Mouse (Mus musculus) right cerebral cortex, postnatal 36 days (tissue): ENCODE measurements at regions not wholly inside any gene's neighbourhood (a gene's known extent, or its start where the extent isn't known, plus 50 kb on each side); places are given as distances from the start of the nearest gene placed in this dataset.
A peak's percentile ranks its signal among the peaks of the same experiment; 100 is the strongest.
"Not testable (repeated sequence)": the region's sequence is repeated elsewhere in the genome, so short reads cannot be mapped to it uniquely, and the experiment has no call there.

Source experiments
- DNase-seq, 2 experiments: peaks; one replicate each; pipeline ENCODE4 v3.0.0; 2022; ENCODE audit warnings: low spot score in 2 of 2, mixed read lengths in 1 of 2

DNA sequence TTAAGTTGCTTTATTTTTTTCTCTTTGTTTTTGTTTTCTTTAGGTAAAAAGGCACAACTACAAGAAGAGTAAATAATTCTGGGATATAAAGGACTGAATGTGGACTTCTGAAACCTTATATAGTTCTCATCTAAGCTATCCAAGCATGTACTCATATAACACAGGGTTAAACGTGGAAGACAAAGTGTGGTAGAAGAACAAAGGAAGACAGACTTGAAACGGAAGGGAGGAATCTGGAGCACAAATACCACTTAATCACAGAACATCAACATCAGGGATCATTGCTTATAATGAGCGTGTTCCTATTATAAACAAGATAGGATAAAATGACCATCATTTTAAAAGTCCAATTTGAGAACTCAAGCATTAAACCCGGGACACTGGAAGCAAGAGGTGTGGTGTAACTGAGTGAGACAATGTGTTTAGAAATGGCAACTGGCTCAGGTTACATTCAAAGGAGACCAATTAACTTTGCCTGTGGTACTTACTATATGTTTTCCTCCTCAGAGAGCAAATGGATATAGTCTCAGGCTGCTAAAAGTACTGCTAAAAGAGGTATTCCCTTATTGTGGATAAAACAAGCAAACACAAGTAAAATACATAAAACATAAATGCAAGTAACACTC is 96.1 kb upstream of the Hdgfl1 start:
- no peak for DNase-seq

DNA sequence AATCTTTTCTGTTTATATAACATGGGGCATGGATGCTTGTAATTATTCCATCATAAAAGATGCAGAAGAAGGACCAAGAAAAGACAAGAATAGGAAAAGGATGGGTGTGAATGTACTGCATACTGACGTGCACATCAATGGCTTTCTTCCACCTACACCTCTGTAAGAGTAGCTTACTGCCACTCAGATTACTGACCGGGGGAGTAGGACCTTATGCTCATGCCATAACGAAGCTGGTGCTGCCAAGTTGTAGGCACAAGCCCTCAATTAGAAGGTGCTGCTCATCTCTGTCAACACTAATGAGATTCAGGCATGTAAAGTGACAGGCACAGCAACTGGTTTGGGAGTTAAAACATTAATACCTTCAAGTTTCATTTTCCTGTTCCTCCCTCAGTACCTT is 97.8 kb upstream of the Hdgfl1 start:
- DNase-seq = peak in 1 of 2 experiments; percentile 3

GRCm38 (mm10) chr13:26916477-26916876 is 140.9 kb upstream of the Prl start:
- no peak for DNase-seq

DNA sequence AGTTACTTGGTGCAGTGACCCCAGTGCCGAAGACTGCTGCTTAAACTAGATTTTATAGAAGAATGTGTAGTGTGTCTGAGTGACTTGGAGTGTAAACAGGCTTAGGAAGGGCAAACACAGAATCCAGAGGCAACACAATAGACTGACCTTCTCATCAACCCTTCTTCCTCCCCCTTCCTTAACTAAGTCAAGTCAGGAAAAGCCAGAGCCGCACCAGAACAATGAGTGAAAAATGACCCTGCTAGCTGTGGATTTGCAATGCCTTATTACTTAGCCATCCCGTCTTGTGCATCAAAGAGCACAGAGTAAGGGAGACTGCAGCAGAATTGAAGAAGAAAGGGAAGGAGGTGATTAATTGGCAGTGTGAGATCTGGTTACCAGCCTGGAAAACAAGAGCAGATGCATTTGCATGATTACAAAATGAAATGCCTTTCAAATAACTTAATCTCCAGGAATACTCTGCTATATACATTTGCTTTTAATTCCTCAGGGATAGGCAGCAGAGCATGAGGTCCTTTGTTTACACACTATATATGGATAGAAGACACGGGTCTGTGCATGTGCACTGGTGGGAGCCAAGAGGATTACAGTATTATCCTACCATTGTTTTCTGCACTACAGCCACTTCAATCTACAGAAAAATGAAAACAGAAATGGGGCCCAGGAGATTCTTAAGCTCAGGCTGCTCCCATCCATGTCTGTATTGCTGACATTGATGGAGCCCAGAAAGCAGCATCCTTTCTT is 124.5 kb upstream of the Prl start:
- DNase-seq = no peak

- DNase-seq = no peak
Measured at GRCm38 (mm10) chr13:26933838-26934237, 123.5 kb upstream of the Prl start.

DNA sequence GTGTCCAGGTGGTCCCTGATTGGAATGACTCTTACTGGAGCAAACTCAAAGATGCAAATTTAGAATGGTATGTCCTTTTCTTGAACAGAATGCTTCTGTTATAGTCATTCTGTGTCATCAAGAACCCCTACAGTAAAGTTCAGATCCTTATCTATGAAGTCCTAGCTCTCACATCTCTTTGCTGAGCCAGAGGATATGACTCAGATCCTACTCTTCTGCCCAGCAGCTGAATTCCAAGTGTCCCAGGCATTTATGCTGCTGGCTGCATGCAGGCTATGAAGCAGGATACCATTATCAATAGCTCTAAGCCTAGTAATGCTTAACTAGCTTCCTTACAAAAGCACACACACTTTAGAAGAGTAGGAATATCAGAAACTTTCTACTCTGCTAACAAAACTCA is 116.9 kb upstream of the Prl start:
- DNase-seq = no peak

GRCm38 (mm10) chr13:26944487-26944886 is 112.9 kb upstream of the Prl start:
- no peak for DNase-seq

- DNase-seq = peak in 1 of 2 experiments; percentile 2
Measured at GRCm38 (mm10) chr13:26951461-26951860, 105.9 kb upstream of the Prl start.

DNA sequence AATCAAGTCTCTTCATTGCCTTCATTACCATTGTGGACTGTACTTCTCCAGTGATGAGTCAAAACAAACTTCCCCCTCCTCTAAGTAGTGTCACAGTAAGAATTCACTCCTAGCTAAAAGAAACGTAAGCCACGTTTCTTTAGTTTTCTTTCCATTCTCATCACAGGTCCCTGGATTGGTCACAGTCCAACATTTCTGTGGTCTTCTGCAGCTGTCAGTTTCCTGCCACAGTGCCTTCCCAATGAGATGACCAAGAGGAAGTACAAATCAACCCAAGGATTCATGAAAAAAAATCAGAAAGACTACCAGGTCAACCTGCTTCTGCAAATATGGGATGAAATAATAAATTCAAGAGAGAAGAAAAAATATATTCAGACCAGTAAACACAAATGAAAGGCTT is 103.5 kb upstream of the Prl start:
- no peak for DNase-seq

DNA sequence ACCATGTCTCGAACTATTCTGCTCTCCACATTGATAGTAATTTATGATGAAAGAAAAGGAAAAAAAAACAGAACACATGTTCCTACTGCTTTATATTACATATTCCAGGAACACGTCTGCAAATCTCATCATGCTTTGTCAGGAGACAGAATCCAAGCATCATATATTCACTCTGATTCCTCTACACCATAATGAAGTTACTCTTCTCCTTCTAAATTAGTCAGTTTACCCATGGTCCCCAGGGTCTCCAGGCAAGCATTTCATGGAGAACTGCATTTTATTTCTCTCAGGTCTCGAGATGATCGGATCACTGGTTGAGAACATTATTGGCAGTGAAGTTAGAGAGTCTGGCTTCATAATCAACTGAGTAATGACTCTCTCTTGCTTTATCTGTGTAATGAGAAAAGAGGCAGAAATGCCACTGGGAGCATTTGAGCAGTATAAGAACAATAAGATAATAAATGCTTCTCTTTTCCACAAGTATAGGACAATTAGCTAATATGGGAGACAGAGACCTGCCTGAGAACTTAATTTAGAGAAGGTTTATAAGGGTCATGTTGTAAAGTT is 97.8 kb upstream of the Prl start:
- DNase-seq = no peak

DNA sequence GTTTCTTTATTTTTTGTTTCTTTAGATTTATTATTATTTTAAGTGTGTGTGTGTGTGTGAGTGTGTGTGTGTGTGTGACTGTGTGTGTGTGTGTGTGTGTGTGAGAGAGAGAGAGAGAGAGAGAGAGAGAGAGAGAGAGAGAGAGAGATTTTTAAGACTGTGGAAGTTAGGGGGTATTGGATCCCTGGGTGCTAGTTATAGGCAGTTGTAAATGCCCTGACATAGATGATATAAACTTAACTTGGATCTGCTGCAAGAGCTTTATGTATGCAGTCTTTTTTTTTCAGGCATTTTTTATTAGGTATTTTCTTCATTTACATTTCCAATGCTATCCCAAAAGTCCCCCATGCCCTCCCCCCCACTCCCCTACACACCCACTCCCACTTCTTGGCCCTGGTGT is 96.8 kb upstream of the Prl start:
- DNase-seq = not testable (repeated sequence)

DNA sequence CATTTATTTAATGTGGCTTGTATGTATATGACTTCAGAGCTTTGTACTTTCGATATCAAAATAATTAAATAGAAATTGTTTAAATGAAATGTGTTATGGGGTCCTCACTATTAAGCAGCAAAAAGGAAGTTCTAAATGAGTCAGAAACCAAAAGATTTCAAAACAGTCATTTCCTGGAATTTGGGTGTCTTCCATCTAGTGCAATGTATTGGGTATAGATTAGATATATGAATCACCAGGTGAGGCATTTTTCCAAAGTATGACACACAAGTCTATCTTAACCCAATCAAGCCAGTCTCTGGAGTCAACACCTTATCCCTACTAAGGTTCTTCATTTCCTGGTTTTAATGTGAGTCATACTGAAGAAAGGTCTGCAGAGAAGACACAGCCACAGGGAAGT is 81.3 kb upstream of the Prl start:
- no peak for DNase-seq

- no peak for DNase-seq
Measured at GRCm38 (mm10) chr13:26980475-26980874, 76.9 kb upstream of the Prl start.
